Mouse (Mus musculus) cerebellum, adult (tissue): ENCODE data around the gene Fam186a.
"Not testable (repeated sequence)": the region's sequence is repeated elsewhere in the genome, so short reads cannot be mapped to it uniquely, and the experiment has no call there.

Experiments
- ATAC-seq: cut with Nextera tagmentation; 2 replicates; pipeline ENCODE4 v1.9.2; 2017; ENCODE audit warnings: mild to moderate bottlenecking, moderate library complexity, mixed read lengths; ENCODE audit not compliant: insufficient number of reproducible peaks, low FRiP score, low TSS enrichment

Gene Fam186a

GRCm38 (mm10) chr15:99936659-99937058, 30.2 kb downstream of the Fam186a start:
- no peak for ATAC-seq

- ATAC-seq: no peak
Measured at GRCm38 (mm10) chr15:99934501-99934900, 32.4 kb downstream of the Fam186a start.

- ATAC-seq: no peak
Measured at GRCm38 (mm10) chr15:99931231-99931630, 35.6 kb downstream of the Fam186a start.

- ATAC-seq: no peak
Measured at GRCm38 (mm10) chr15:99919601-99920158, 47.2 kb downstream of the Fam186a start.

- ATAC-seq: no peak
Measured at GRCm38 (mm10) chr15:99917264-99917663, 49.6 kb downstream of the Fam186a start.

GRCm38 (mm10) chr15:99914613-99915012, 52.2 kb downstream of the Fam186a start:
- no peak for ATAC-seq

GRCm38 (mm10) chr15:99911785-99912184, 55.1 kb downstream of the Fam186a start:
- ATAC-seq: no peak

GRCm38 (mm10) chr15:99909339-99909996, 57.4 kb downstream of the Fam186a start:
- not testable (repeated sequence) for ATAC-seq

GRCm38 (mm10) chr15:99907514-99907913, 59.3 kb downstream of the Fam186a start:
- ATAC-seq: no peak

GRCm38 (mm10) chr15:99907041-99907440, 59.8 kb downstream of the Fam186a start:
- ATAC-seq: no peak

GRCm38 (mm10) chr15:99904841-99905240, 62.0 kb downstream of the Fam186a start:
- no peak for ATAC-seq

- no peak for ATAC-seq
Measured at GRCm38 (mm10) chr15:99904333-99904732, 62.5 kb downstream of the Fam186a start.

- no peak for ATAC-seq
Measured at GRCm38 (mm10) chr15:99903227-99903626, 63.6 kb downstream of the Fam186a start.

GRCm38 (mm10) chr15:99902786-99903185, 64.1 kb downstream of the Fam186a start:
- ATAC-seq: no peak

- no peak for ATAC-seq
Measured at GRCm38 (mm10) chr15:99896621-99897020, 70.2 kb downstream of the Fam186a start.

- no peak for ATAC-seq
Measured at GRCm38 (mm10) chr15:99891355-99891754, 75.5 kb downstream of the Fam186a start.

GRCm38 (mm10) chr15:99890412-99891236, 76.2 kb downstream of the Fam186a start:
- no peak for ATAC-seq

GRCm38 (mm10) chr15:99889275-99889874, 77.5 kb downstream of the Fam186a start:
- ATAC-seq: no peak

GRCm38 (mm10) chr15:99887130-99887529, 79.7 kb downstream of the Fam186a start:
- not testable (repeated sequence) for ATAC-seq

- ATAC-seq: no peak
Measured at GRCm38 (mm10) chr15:99884038-99884437, 82.8 kb downstream of the Fam186a start.

- no peak for ATAC-seq
Measured at GRCm38 (mm10) chr15:99878541-99878940, 88.3 kb downstream of the Fam186a start.
